Mouse (Mus musculus): ENCODE results near the gene Mid1. TPM values are rescaled to one million over a fixed set of nuclear protein-coding genes. Genes with fewer than 3 reads are reported as not detected.
"Not testable (repeated sequence)": the region's sequence is repeated elsewhere in the genome, so short reads cannot be mapped to it uniquely, and the experiment has no call there.

Mid1 gene
- total RNA-seq, 2 experiments from 2014 or later = 15.1 to 16.0 TPM

- DNase-seq (ENCODE audit: low spot score in 2 of 2) = peak in 1 of 2 experiments; percentile 71
These were observed 312.5 kb downstream of the Mid1 start for GRCm38 (mm10) chrX:169997456-169997853.

DNA sequence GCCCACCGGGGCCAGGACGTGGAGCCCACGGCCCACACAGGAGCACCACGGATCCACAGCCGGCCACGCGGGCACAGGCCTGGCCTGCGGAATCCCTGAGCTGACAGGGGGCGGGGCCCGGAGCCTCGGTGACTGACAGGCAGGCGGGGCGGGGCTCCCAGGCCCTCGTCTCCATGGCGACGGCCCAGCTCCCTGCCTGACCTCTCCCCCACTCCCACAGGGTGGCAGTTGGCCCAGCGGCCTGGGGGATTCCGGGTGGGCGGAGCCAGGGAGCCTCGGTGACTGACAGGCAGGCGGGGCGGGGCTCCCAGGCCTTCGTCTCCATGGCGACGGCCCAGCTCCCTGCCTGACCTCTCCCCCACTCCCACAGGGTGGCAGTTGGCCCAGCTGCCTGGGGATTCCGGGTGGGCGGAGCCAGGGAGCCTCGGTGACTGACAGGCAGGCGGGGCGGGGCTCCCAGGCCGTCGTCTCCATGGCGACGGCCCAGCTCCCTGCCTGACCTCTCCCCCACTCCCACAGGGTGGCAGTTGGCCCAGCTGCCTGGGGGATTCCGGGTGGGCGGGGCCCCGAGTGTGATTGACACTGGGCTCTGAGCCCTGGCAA is 313.0 kb downstream of the Mid1 start:
- peak; percentile 99 to 100 for DNase-seq (ENCODE audit: low spot score in 2 of 2)

- DNase-seq (ENCODE audit: low spot score in 2 of 2) = not testable (repeated sequence)
These were observed 313.7 kb downstream of the Mid1 start for GRCm38 (mm10) chrX:169998559-169999219.

GRCm38 (mm10) chrX:169999226-169999883 is 314.4 kb downstream of the Mid1 start:
- peak in 1 of 2 experiments; percentile 76 for DNase-seq (ENCODE audit: low spot score in 2 of 2)

GRCm38 (mm10) chrX:169999912-170000641 is 315.1 kb downstream of the Mid1 start:
- not testable (repeated sequence) for DNase-seq (ENCODE audit: low spot score in 2 of 2)

GRCm38 (mm10) chrX:170000642-170001387 is 315.8 kb downstream of the Mid1 start:
- not testable (repeated sequence) for DNase-seq (ENCODE audit: low spot score in 2 of 2)

GRCm38 (mm10) chrX:170001388-170001695 is 316.3 kb downstream of the Mid1 start:
- not testable (repeated sequence) for DNase-seq (ENCODE audit: low spot score in 2 of 2)

GRCm38 (mm10) chrX:170002510-170003197 is 317.7 kb downstream of the Mid1 start:
- peak in 1 of 2 experiments; percentile 36 for DNase-seq (ENCODE audit: low spot score in 2 of 2)

DNA sequence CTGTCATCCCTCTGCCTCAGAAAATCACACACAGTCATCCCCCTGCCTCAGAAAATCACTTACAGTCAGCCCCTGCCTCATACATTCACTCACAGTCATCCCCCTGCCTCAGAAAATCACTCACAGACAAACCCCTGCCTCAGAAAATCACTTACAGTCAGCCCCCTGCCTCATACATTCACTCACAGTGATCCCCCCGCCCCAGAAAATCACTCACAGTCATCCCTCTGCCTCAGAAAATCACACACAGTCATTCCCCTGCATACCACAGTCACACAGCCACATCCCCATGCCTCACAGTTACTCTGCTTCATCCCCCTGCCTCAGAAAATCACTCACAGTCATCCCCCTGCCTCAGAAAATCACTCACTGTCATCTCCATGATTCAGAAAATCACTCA is 318.5 kb downstream of the Mid1 start:
- DNase-seq (ENCODE audit: low spot score in 2 of 2) = not testable (repeated sequence)

GRCm38 (mm10) chrX:170004236-170004635 is 319.2 kb downstream of the Mid1 start:
- peak in 1 of 2 experiments; percentile 31 for DNase-seq (ENCODE audit: low spot score in 2 of 2)

DNA sequence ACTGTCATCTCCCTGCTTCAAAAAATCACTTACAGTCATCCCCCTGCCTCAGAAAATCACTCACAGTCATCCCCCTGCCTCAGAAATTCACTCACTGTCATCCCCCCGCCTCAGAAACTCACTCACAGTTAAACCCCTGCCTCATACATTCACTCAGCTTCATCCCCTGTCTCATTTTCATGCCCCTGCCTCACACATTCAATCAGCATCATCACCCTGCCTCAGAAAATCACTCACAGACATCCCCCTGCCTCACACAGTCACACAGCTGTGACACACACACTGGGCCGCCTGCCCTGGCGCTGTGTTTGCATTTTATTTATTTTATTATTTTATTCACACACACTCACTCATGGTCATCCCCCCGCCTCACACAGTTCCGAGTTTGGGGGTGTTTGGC is 319.8 kb downstream of the Mid1 start:
- DNase-seq (ENCODE audit: low spot score in 2 of 2) = not testable (repeated sequence)

- peak in 1 of 2 experiments; percentile 47 for DNase-seq (ENCODE audit: low spot score in 2 of 2)
These were observed 320.2 kb downstream of the Mid1 start for GRCm38 (mm10) chrX:170005194-170005593.

DNA sequence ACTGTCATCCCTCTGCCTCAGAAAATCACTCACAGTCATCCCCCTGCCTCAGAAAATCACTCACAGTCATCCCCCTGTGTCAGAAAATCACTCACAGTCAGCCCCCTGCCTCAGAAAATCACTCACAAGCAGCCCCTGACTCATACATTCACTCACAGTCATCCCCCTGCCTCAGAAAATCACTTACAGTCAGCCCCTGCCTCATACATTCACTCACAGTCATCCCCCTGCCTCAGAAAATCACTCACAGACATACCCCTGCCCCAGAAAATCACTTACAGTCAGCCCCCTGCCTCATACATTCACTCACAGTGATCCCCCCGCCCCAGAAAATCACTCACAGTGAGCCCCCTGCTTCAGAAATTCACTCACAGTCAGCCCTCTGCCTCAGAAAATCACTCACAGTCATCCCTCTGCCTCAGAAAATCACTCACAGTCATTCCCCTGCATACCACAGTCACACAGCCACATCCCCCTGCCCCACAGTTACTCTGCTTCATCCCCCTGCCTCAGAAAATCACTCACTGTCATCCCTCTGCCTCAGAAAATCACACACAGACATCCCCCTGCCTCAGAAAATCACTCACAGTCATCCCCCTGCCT is 320.8 kb downstream of the Mid1 start:
- DNase-seq (ENCODE audit: low spot score in 2 of 2) = not testable (repeated sequence)

- peak in 1 of 2 experiments; percentile 30 for DNase-seq (ENCODE audit: low spot score in 2 of 2)
These were observed 321.8 kb downstream of the Mid1 start for GRCm38 (mm10) chrX:170006694-170007247.

- peak in 1 of 2 experiments; percentile 36 for DNase-seq (ENCODE audit: low spot score in 2 of 2)
These were observed 322.6 kb downstream of the Mid1 start for GRCm38 (mm10) chrX:170007375-170008178.

GRCm38 (mm10) chrX:170008179-170008467 is 323.1 kb downstream of the Mid1 start:
- DNase-seq (ENCODE audit: low spot score in 2 of 2) = not testable (repeated sequence)

DNA sequence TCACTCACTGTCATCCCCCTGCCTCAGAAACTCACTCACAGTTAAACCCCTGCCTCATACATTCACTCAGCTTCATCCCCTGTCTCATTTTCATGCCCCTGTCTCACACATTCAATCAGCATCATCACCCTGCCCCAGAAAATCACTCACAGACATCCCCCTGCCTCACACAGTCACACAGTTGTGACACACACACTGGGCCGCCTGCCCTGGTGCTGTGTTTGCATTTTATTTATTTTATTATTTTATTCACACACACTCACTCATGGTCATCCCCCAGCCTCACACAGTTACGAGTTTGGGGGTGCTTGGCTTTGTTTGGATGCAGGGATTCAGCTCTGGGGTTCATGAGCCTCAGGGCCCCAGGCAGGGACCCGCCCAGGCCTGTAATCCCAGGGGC is 323.6 kb downstream of the Mid1 start:
- DNase-seq (ENCODE audit: low spot score in 2 of 2) = peak in 1 of 2 experiments; percentile 79

- peak; percentile 95 to 100 for DNase-seq (ENCODE audit: low spot score in 2 of 2)
These were observed 324.2 kb downstream of the Mid1 start, which contains the start of gene Gm21887 for GRCm38 (mm10) chrX:170009016-170009750. Gene Gm21887 (plus strand): TSS chrX:170009659.

All from left cerebral cortex, adult 18-20 months (tissue).